Mouse (Mus musculus) heart, embryonic 14.5 days (tissue): ENCODE measurements around the gene Uox. TPM values are rescaled to one million over a fixed set of nuclear protein-coding genes. Genes with fewer than 3 reads are reported as not detected.

Experiments used
- ATAC-seq: fragments of 200-750 bp; cut with Nextera tagmentation; 2 replicates; pipeline ENCODE4 v1.8.0; 2017; ENCODE audit warnings: low read depth, moderate TSS enrichment; ENCODE audit not compliant: insufficient number of reproducible peaks, insufficient read depth, low FRiP score
- H3K27ac ChIP-seq, 2 experiments: fragments of 200-500 bp in 1 of 2; fragments of 300-500 bp in 1 of 2; sonication (generic) in 1 of 2; replicated peaks in 1 of 2; 2 replicates each; pipeline ENCODE4 v1.5.1; 2012 to 2014; ENCODE audit warnings: low read depth in 2 of 2, low read length in 2 of 2, control low read depth in 1 of 2, mild to moderate bottlenecking in 1 of 2, mixed read lengths in 1 of 2; ENCODE audit not compliant: control insufficient read depth in 1 of 2, insufficient read depth in 1 of 2
- H3K27me3 ChIP-seq: fragments of 300-500 bp; sonication (generic); 2 replicates; pipeline ENCODE4 v1.6.1; 2014; ENCODE audit warnings: mild to moderate bottlenecking, low read length, control low read depth; ENCODE audit not compliant: control insufficient read depth, insufficient read depth
- H3K36me3 ChIP-seq: fragments of 300-500 bp; sonication (generic); 2 replicates; pipeline ENCODE4 v1.6.1; 2014; ENCODE audit warnings: mild to moderate bottlenecking, control low read depth, low read length, mixed read lengths; ENCODE audit not compliant: control insufficient read depth, insufficient read depth
- H3K4me1 ChIP-seq, 2 experiments: fragments of 200-500 bp in 1 of 2; fragments of 300-500 bp in 1 of 2; sonication (generic) in 1 of 2; 2 replicates each; pipeline ENCODE4 v1.6.1; 2012 to 2014; ENCODE audit warnings: low read length in 2 of 2, control low read depth in 1 of 2, mixed read lengths in 1 of 2; ENCODE audit not compliant: control insufficient read depth in 2 of 2, insufficient read depth in 2 of 2
- H3K4me2 ChIP-seq: fragments of 300-500 bp; sonication (generic); 2 replicates; pipeline ENCODE4 v1.6.1; 2014; ENCODE audit warnings: mild to moderate bottlenecking, low read length
- H3K4me3 ChIP-seq, 2 experiments: fragments of 200-500 bp in 1 of 2; fragments of 300-500 bp in 1 of 2; sonication (generic) in 1 of 2; 2 replicates each; pipeline ENCODE4 v1.5.1; 2012 to 2014; ENCODE audit warnings: low read length in 2 of 2, mild to moderate bottlenecking in 2 of 2, control low read depth in 1 of 2, low read depth in 1 of 2, moderate library complexity in 1 of 2; ENCODE audit not compliant: control insufficient read depth in 1 of 2, insufficient read depth in 1 of 2
- H3K9ac ChIP-seq: fragments of 300-500 bp; sonication (generic); 2 replicates; pipeline ENCODE4 v1.6.1; 2014; ENCODE audit warnings: mild to moderate bottlenecking, low read length
- H3K9me3 ChIP-seq: fragments of 300-500 bp; sonication (generic); 2 replicates; pipeline ENCODE4 v1.6.1; 2016; ENCODE audit warnings: low read length, control low read depth; ENCODE audit not compliant: control insufficient read depth
- WGBS: fragments of 180-500 bp; shearing (Covaris S2); extraction: QIAGEN DNeasy Blood & Tissue Kit; methylation state at CpG from one replicate; pipeline ENCODE4 v1.1.7; 2014; 5-methylcytosine and 5-hydroxymethylcytosine counted together
- polyA plus RNA-seq: library from polyadenylated mRNA; unstranded; fragments of >200 nt; fragmentation: Nextera tagmentation; extraction: Ambion mirVana; gene quantifications from 2 replicates; pipeline ENCODE4 v1.2.1, GENCODE M21; 2014

Gene Uox
- polyA plus RNA-seq, 1 experiment from 2014 or later, result not detected

- H3K4me1 ChIP-seq, result peaks cover 0 to 10% of the 10 kb centered on the region in 2 experiments; a peak in 2 of 4 replicates
- H3K4me2 ChIP-seq, result no peak overlapping the region
- no peak for ATAC-seq
- no peaks in the 10 kb centered on the region for H3K27me3 ChIP-seq
- WGBS, result 72% methylated on average over 7 of the region's 7 CpGs
- H3K36me3 ChIP-seq, result no peaks in the 10 kb centered on the region
- no peak overlapping the region for H3K27ac ChIP-seq
- no peaks in the 10 kb centered on the region for H3K9me3 ChIP-seq
- no peak overlapping the region for H3K4me3 ChIP-seq
- no peak overlapping the region for H3K9ac ChIP-seq
Measured at GRCm38 (mm10) chr3:146661907-146662306, 91.7 kb downstream of the Uox start.

GRCm38 (mm10) chr3:146671121-146671520, 100.9 kb downstream of the Uox start:
- Histone ChIP-seq H3K9me3 (no peaks in the 10 kb centered on the region), H3K4me2 (no peak overlapping the region), H3K4me1 (no peaks in the 10 kb centered on the region), H3K36me3 (no peaks in the 10 kb centered on the region), H3K27ac (no peak overlapping the region), H3K4me3 (no peak overlapping the region), H3K27me3 (no peaks in the 10 kb centered on the region), H3K9ac (no peak overlapping the region)
- 52% methylated on average over 2 of the region's 2 CpGs for WGBS
- ATAC-seq, result no peak

- no peak overlapping the region for H3K4me2 ChIP-seq
- H3K27ac ChIP-seq, result no peak overlapping the region
- no peaks in the 10 kb centered on the region for H3K27me3 ChIP-seq
- 75% methylated on average over 1 of the region's 1 CpGs for WGBS
- H3K36me3 ChIP-seq, result no peaks in the 10 kb centered on the region
- no peak overlapping the region for H3K9ac ChIP-seq
- H3K4me1 ChIP-seq, result no peaks in the 10 kb centered on the region
- ATAC-seq, result no peak
- H3K9me3 ChIP-seq, result no peaks in the 10 kb centered on the region
- no peak overlapping the region for H3K4me3 ChIP-seq
Measured at GRCm38 (mm10) chr3:146675101-146675500, 104.9 kb downstream of the Uox start.

- H3K4me1 ChIP-seq, result no peaks in the 10 kb centered on the region
- WGBS, result 83% methylated on average over 4 of the region's 4 CpGs
- no peak for ATAC-seq
- no peak overlapping the region for H3K27ac ChIP-seq
- H3K9ac ChIP-seq, result no peak overlapping the region
- H3K4me2 ChIP-seq, result no peak overlapping the region
- no peaks in the 10 kb centered on the region for H3K9me3 ChIP-seq
- H3K36me3 ChIP-seq, result no peaks in the 10 kb centered on the region
- no peaks in the 10 kb centered on the region for H3K27me3 ChIP-seq
- H3K4me3 ChIP-seq, result no peak overlapping the region
Measured at GRCm38 (mm10) chr3:146676193-146676592, 106.0 kb downstream of the Uox start.

GRCm38 (mm10) chr3:146679646-146680045, 109.4 kb downstream of the Uox start:
- no peak overlapping the region for H3K27ac ChIP-seq
- no peaks in the 10 kb centered on the region for H3K27me3 ChIP-seq
- no peak overlapping the region for H3K4me2 ChIP-seq
- WGBS, result 92% methylated on average over 16 of the region's 16 CpGs
- H3K9me3 ChIP-seq, result no peaks in the 10 kb centered on the region
- no peaks in the 10 kb centered on the region for H3K36me3 ChIP-seq
- no peak overlapping the region for H3K4me3 ChIP-seq
- no peak overlapping the region for H3K9ac ChIP-seq
- H3K4me1 ChIP-seq, result peaks cover 8 to 17% of the 10 kb centered on the region in 2 experiments; a peak in 3 of 4 replicates
- ATAC-seq, result no peak

GRCm38 (mm10) chr3:146680625-146681024, 110.4 kb downstream of the Uox start:
- no peaks in the 10 kb centered on the region for H3K36me3 ChIP-seq
- H3K27ac ChIP-seq, result no peak overlapping the region
- no peak for ATAC-seq
- 90% methylated on average over 13 of the region's 13 CpGs for WGBS
- H3K27me3 ChIP-seq, result no peaks in the 10 kb centered on the region
- H3K9ac ChIP-seq, result no peak overlapping the region
- H3K4me2 ChIP-seq, result no peak overlapping the region
- H3K4me1 ChIP-seq, result peaks cover 10 to 20% of the 10 kb centered on the region in 2 experiments; a peak in 3 of 4 replicates
- H3K4me3 ChIP-seq, result no peak overlapping the region
- no peaks in the 10 kb centered on the region for H3K9me3 ChIP-seq

GRCm38 (mm10) chr3:146681696-146682095, 111.5 kb downstream of the Uox start:
- 55% methylated on average over 8 of the region's 8 CpGs for WGBS
- Histone ChIP-seq H3K27ac (peak overlapping the region in 1 of 2 experiments; percentile 86; a peak in 2 of 4 replicates), H3K4me1 (peaks cover 10 to 20% of the 10 kb centered on the region in 2 experiments; a peak in 3 of 4 replicates), H3K27me3 (no peaks in the 10 kb centered on the region), H3K36me3 (no peaks in the 10 kb centered on the region), H3K4me2 (peak overlapping the region; percentile 69), H3K9me3 (no peaks in the 10 kb centered on the region), H3K9ac (0 out of 2 replicates have a peak overlapping the region, but pooled peaks have one; percentile 71), H3K4me3 (no peak overlapping the region; a peak in 1 of 4 replicates)
- ATAC-seq, result no peak
